Mouse (Mus musculus) forebrain, embryonic 14.5 days (tissue): ENCODE results near the gene Cit. TPM values are rescaled to one million over a fixed set of nuclear protein-coding genes. Genes with fewer than 3 reads are reported as not detected.
A peak's percentile ranks its signal among the peaks of the same experiment; 100 is the strongest.

ENCODE experiments used
- ATAC-seq: fragments of 200-750 bp; cut with Nextera tagmentation; 2 replicates; pipeline ENCODE4 v1.8.0; 2017; ENCODE audit warnings: mild to moderate bottlenecking, moderate library complexity
- DNase-seq: peaks from one replicate; pipeline ENCODE4 v3.0.0-alpha.2; 2015; ENCODE audit warnings: low spot score
- H3K27ac ChIP-seq: fragments of 300-500 bp; sonication (generic); 2 replicates; pipeline ENCODE4 v1.5.1; 2014; ENCODE audit warnings: low read depth, mild to moderate bottlenecking, control low read depth, low read length, moderate library complexity
- H3K27me3 ChIP-seq: fragments of 300-500 bp; sonication (generic); replicated peaks from 2 replicates; pipeline ENCODE4 v1.6.1; 2014; ENCODE audit warnings: low read length, control low read depth, mixed read lengths; ENCODE audit not compliant: control insufficient read depth, insufficient read depth
- H3K36me3 ChIP-seq: fragments of 300-500 bp; sonication (generic); 2 replicates; pipeline ENCODE4 v1.6.1; 2014; ENCODE audit warnings: low read length, control low read depth; ENCODE audit not compliant: control insufficient read depth, insufficient read depth
- H3K4me1 ChIP-seq: fragments of 300-500 bp; sonication (generic); 2 replicates; pipeline ENCODE4 v1.6.1; 2014; ENCODE audit warnings: antibody characterized with exemption, low read length, control low read depth; ENCODE audit not compliant: control insufficient read depth, insufficient read depth
- H3K4me2 ChIP-seq: fragments of 300-500 bp; sonication (generic); 2 replicates; pipeline ENCODE4 v1.6.1; 2014; ENCODE audit warnings: mild to moderate bottlenecking, control low read depth, low read length
- H3K4me3 ChIP-seq: fragments of 300-500 bp; sonication (generic); 2 replicates; pipeline ENCODE4 v1.5.1; 2014; ENCODE audit warnings: low read depth, low read length, control low read depth
- H3K9ac ChIP-seq: fragments of 300-500 bp; sonication (generic); 2 replicates; pipeline ENCODE4 v1.6.1; 2014; ENCODE audit warnings: mild to moderate bottlenecking, low read length, control low read depth, moderate library complexity
- H3K9me3 ChIP-seq: fragments of 300-500 bp; sonication (generic); replicated peaks from 2 replicates; pipeline ENCODE4 v1.6.1; 2016; ENCODE audit warnings: low read length, control low read depth, mixed read lengths; ENCODE audit not compliant: control insufficient read depth
- WGBS: fragments of 180-500 bp; shearing (Covaris S2); extraction: QIAGEN DNeasy Blood & Tissue Kit; methylation state at CpG from one replicate; pipeline ENCODE4 v1.1.7; 2014; 5-methylcytosine and 5-hydroxymethylcytosine counted together
- polyA plus RNA-seq: library from polyadenylated mRNA; unstranded; fragments of >200 nt; fragmentation: Nextera tagmentation; extraction: Ambion mirVana; gene quantifications from 2 replicates; pipeline ENCODE4 v1.2.1, GENCODE M21; 2014

Gene Cit
- polyA plus RNA-seq, 1 experiment from 2014 or later, result 9.1 TPM

DNA sequence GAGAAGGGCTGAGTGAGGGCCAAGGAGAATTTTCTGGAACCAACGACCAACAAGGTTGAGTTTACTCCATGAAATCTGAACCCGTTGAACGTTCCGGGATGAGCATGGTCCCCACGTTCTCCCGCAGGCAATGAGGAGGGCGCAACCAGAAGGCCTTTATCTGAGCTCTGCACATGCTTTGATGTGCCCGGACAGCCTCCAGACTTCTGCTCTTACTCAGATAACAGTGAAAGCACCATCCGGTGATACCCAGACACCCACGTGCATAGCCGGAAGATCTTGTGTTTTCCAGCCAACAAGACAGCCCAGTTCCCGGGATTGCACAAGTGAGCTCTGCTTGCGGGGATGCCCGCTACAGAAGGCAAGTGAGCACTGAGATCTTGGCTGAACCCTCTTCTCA lies 181.5 kb downstream of the Cit start:
- Histone ChIP-seq H3K9me3 (no peaks in the 10 kb centered on the region), H3K4me2 (no peak overlapping the region), H3K36me3 (peaks cover 7% of the 10 kb centered on the region), H3K4me3 (no peak overlapping the region), H3K4me1 (peaks cover 9% of the 10 kb centered on the region), H3K27me3 (no peaks in the 10 kb centered on the region; the same call in 1 of the 2 replicates), H3K27ac (no peak overlapping the region), H3K9ac (no peak overlapping the region)
- WGBS, result 91% methylated on average over 14 of the region's 14 CpGs
- ATAC-seq, result no peak
- no peak for DNase-seq

DNA sequence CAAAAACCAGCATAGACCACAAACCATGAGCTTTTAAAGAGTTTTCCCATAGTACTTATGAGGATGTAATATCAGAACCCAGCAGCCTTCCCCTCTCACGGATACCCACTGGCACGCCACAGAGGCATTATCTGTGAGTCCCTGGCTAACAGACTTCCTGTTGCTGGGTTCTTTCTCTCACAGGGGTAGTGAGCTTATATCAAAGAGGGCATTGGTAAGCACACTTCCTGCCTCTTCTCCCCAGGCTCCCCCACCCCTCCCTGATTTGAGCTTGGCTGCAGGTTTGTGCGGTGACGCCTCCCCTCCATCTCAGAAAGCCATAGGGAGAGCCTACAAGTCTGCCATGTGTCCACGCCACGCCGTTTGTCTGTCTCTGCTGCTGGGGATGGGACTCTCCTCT lies 184.0 kb downstream of the Cit start:
- WGBS, result 82% methylated on average over 7 of the region's 7 CpGs
- H3K27me3 ChIP-seq, result no peaks in the 10 kb centered on the region; the same call in 1 of the 2 replicates
- H3K4me1 ChIP-seq, result 0 out of 2 replicates have a peak, but pooled peaks cover 2% of the 10 kb centered on the region

DNA sequence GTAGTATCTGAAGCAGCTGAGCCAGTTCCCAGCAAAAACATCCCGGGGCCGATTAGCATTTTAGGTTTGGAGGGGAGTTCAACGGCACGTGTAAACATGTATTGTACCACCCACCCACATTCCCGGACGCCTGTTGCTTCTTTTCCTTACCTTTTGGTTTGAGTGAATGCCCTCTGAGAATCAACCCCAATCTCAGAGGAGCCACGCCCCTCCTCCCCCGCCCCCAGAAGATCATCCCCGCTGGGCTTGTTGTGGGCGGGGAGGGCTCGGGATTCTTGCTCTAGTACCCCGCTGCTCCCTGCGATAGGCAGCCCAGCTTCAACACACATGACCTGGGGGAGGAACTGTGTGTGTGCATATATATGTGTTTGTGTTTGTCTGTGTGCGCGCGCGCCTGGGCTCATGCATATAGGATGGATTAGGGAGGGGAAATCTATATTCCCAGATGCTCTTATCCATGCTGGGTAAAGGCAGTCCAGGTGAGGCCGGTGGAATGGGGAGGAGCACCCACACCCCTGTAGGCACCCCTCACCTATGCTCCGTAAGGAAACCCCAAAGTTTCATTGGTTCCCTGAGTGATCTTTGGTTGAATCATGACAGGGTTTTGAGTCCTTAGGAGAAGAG lies 185.6 kb downstream of the Cit start:
- DNase-seq (no peak), ATAC-seq (no peak)

More for the DNA sequence above, 184.0 kb downstream of the Cit start:
- no peaks in the 10 kb centered on the region for H3K36me3 ChIP-seq
- no peak overlapping the region for H3K9ac ChIP-seq
- ATAC-seq (no peak), DNase-seq (no peak)
- no peak overlapping the region for H3K27ac ChIP-seq
- H3K4me3 ChIP-seq, result no peak overlapping the region
- no peaks in the 10 kb centered on the region for H3K9me3 ChIP-seq
- H3K4me2 ChIP-seq, result no peak overlapping the region

DNA sequence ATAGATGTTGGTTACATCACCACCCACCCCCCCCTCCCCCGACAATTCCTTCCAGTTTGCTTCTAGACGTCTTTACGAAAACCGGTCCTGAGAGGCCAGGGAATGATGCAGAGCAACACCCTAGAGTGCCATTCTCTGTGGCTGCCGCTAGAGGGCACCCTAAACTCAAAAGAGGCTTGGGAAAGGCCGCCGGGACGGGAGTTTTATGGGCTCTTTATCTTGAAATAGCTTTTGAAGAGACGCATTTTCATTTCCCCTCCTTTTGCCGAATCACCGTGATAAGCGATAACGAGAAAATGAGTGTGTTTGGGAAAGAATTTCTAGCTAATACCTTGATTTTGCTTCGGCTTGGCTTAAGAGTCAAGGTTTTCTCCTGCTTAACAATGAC lies 186.1 kb downstream of the Cit start:
- Histone ChIP-seq H3K4me3 (no peak overlapping the region), H3K27me3 (no peaks in the 10 kb centered on the region; the same call in 1 of the 2 replicates), H3K4me2 (peak overlapping the region; percentile 30), H3K4me1 (0 out of 2 replicates have a peak, but pooled peaks cover 2% of the 10 kb centered on the region), H3K27ac (no peak overlapping the region), H3K9me3 (no peaks in the 10 kb centered on the region), H3K36me3 (no peaks in the 10 kb centered on the region), H3K9ac (no peak overlapping the region)
- 4% methylated on average over 14 of the region's 14 CpGs for WGBS
- no peak for ATAC-seq
- peak; percentile 91 for DNase-seq

More for the DNA sequence above, 185.6 kb downstream of the Cit start:
- H3K27me3 ChIP-seq, result no peaks in the 10 kb centered on the region; the same call in 1 of the 2 replicates
- H3K4me1 ChIP-seq, result 0 out of 2 replicates have a peak, but pooled peaks cover 2% of the 10 kb centered on the region
- no peaks in the 10 kb centered on the region for H3K36me3 ChIP-seq
- 3% methylated on average over 19 of the region's 19 CpGs for WGBS
- no peaks in the 10 kb centered on the region for H3K9me3 ChIP-seq
- H3K27ac ChIP-seq, result no peak overlapping the region
- peak overlapping the region; percentile 30 for H3K4me2 ChIP-seq
- 0 out of 2 replicates have a peak overlapping the region, but pooled peaks have one; percentile 9 for H3K4me3 ChIP-seq
- no peak overlapping the region for H3K9ac ChIP-seq

DNA sequence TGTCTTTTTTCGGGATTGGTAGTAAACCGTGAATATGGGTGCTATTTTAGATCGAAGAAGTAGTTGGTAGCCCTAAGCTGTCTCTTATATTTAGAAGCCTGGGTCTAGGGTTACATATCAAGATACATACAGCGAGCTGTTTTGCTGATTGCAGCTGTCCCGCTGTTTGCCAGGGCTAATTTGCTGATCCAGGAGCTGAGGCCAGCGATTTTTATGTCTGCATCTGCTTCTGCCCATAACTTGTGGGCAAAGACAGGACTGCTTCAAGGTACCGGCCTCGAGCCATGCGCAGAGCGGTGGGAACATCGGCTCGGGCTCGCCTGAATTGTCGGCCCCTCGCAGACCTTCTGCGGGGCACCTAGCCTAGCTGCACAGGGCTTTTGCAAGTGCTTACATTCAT lies 191.4 kb downstream of the Cit start:
- 51% methylated on average over 16 of the region's 16 CpGs for WGBS
- ATAC-seq (no peak), DNase-seq (no peak)
- no peaks in the 10 kb centered on the region for H3K9me3 ChIP-seq
- no peak overlapping the region for H3K4me2 ChIP-seq
- H3K4me3 ChIP-seq, result no peak overlapping the region
- no peaks in the 10 kb centered on the region for H3K36me3 ChIP-seq
- no peak overlapping the region for H3K9ac ChIP-seq
- no peaks in the 10 kb centered on the region for H3K27me3 ChIP-seq
- no peaks in the 10 kb centered on the region for H3K4me1 ChIP-seq
- H3K27ac ChIP-seq, result no peak overlapping the region

DNA sequence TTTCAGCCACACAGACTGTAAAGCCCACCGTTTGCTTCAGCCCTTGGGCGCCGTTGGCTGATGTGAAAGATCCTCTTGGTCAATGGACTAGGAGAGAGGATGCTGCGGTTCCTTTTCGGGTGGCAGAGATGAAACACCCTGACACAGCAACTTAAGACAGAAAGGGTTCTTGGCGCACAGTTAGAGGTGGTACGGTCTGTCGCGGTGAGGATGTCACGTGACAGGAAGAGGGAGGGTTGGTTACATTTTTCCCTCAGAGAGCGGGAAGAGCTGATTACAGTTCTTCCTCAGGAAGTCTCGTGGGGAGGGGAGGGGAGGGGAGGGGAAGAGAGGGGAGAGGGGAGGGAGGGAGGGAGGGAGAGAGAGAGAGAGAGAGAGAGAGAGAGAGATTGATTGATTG lies 192.7 kb downstream of the Cit start:
- WGBS, result 65% methylated on average over 12 of the region's 12 CpGs
- H3K4me3 ChIP-seq, result no peak overlapping the region
- DNase-seq, result no peak

DNA sequence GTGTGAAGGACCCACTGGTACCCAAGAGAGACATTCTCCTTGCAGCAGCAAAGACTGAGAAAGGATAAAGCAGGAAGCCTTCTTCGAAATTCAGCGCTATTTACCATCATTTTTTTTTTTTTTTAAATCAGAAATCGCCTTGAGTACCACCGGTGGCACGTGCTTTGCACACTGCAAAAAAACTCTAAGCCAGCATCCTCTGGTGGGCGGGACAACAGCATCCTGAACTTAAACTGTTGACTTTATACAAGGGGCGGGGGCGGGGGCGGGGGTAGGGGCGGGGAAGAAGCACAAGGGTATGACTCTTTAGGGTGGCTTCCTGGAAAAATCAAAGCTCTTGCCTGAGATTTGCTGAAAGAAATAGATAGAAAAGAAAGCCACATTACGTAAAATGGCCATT lies 194.6 kb downstream of the Cit start:
- Histone ChIP-seq H3K27me3 (no peaks in the 10 kb centered on the region), H3K9me3 (no peaks in the 10 kb centered on the region), H3K9ac (no peak overlapping the region), H3K4me1 (no peaks in the 10 kb centered on the region), H3K36me3 (no peaks in the 10 kb centered on the region), H3K4me3 (no peak overlapping the region), H3K4me2 (no peak overlapping the region), H3K27ac (no peak overlapping the region)
- no peak for ATAC-seq
- no peak for DNase-seq
- 30% methylated on average over 11 of the region's 11 CpGs for whole genome bisulfite sequencing

More for the DNA sequence above, 192.7 kb downstream of the Cit start:
- no peaks in the 10 kb centered on the region for H3K36me3 ChIP-seq
- H3K27me3 ChIP-seq, result no peaks in the 10 kb centered on the region
- H3K9me3 ChIP-seq, result no peaks in the 10 kb centered on the region
- H3K4me2 ChIP-seq, result no peak overlapping the region
- no peaks in the 10 kb centered on the region for H3K4me1 ChIP-seq
- no peak overlapping the region for H3K9ac ChIP-seq
- no peak for ATAC-seq
- no peak overlapping the region for H3K27ac ChIP-seq

DNA sequence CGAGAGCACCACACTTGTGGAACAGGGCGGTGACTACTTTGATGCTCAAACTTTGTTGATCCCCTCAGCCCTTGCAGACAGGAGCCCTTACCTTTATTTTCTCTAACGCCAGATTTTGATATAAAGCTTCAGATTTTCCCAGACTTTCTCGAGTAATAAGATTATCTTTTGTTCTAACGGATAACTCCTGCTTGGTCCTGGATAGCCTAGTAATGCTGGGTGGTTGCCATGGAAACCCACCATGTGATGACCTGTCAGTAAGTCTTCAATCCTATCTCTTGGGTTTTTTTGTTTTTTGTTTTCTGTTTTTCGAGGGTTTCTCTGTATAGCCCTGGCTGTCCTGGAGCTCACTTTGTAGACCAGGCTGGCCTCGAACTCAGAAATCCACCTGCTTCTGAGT lies 197.2 kb downstream of the Cit start:
- WGBS, result 65% methylated on average over 7 of the region's 7 CpGs
- ATAC-seq (no peak), DNase-seq (no peak)
- no peak overlapping the region for H3K27ac ChIP-seq
- no peaks in the 10 kb centered on the region for H3K9me3 ChIP-seq
- no peak overlapping the region for H3K4me2 ChIP-seq
- no peak overlapping the region for H3K4me3 ChIP-seq
- H3K36me3 ChIP-seq, result no peaks in the 10 kb centered on the region
- no peak overlapping the region for H3K9ac ChIP-seq
- H3K4me1 ChIP-seq, result no peaks in the 10 kb centered on the region
- no peaks in the 10 kb centered on the region for H3K27me3 ChIP-seq

DNA sequence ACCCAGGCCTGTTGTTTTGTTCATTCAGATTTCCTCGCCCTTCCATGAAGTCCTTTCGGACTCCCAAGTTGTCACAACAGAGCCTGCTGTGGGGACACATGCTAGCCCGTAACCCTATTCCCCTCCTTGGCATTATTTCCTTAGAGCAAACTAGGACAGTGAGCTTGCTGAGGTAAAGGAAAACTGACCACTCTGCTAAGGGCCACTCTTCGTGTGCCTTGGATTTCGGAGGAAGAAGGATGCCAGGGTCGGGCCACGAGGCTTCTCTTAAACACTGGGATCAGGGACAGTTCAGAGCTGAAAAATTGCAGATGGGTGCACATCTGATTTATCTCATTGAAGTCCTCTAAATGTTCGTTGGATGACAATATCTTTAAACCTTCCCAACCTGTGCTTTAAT lies 200.5 kb downstream of the Cit start:
- H3K4me1 ChIP-seq, result no peaks in the 10 kb centered on the region
- no peak overlapping the region for H3K4me3 ChIP-seq
- ATAC-seq, result no peak
- WGBS, result 87% methylated on average over 8 of the region's 8 CpGs
- no peaks in the 10 kb centered on the region for H3K9me3 ChIP-seq
- no peaks in the 10 kb centered on the region for H3K27me3 ChIP-seq
- H3K36me3 ChIP-seq, result no peaks in the 10 kb centered on the region
- no peak for DNase-seq
- H3K4me2 ChIP-seq, result no peak overlapping the region
- no peak overlapping the region for H3K9ac ChIP-seq
- H3K27ac ChIP-seq, result no peak overlapping the region
